Mouse (Mus musculus) brain, embryonic 14.5 days (tissue): Measurements from ENCODE around the gene Antxr1.

Experiments
- CTCF ChIP-seq: fragments of 200-500 bp; IDR thresholded peaks from 2 replicates; pipeline ENCODE4 v1.5.1; 2012; ENCODE audit warnings: inconsistent platforms, mild to moderate bottlenecking, moderate library complexity, borderline replicate concordance; ENCODE audit not compliant: insufficient read depth, insufficient read length; ENCODE audit errors: extremely low read depth
- POLR2A ChIP-seq: fragments of 200-500 bp; IDR thresholded peaks from 2 replicates; pipeline ENCODE4 v1.6.1; 2012; ENCODE audit warnings: mild to moderate bottlenecking, inconsistent platforms, borderline replicate concordance; ENCODE audit not compliant: poor library complexity, insufficient read depth, insufficient read length, severe bottlenecking; ENCODE audit errors: extremely low read depth

GRCm38 (mm10) chr6:87273791-87274190 lies 61.8 kb downstream of the Antxr1 start:
- TF ChIP-seq POLR2A (no peak), CTCF (no peak)
